Mouse (Mus musculus): Measurements from ENCODE around the gene Sec61a1. TPM values are rescaled to one million over a fixed set of nuclear protein-coding genes. Genes with fewer than 3 reads are reported as not detected.

The Sec61a1 gene
- polyA plus RNA-seq, 1 experiment from 2014 or later = 169 TPM

DNA sequence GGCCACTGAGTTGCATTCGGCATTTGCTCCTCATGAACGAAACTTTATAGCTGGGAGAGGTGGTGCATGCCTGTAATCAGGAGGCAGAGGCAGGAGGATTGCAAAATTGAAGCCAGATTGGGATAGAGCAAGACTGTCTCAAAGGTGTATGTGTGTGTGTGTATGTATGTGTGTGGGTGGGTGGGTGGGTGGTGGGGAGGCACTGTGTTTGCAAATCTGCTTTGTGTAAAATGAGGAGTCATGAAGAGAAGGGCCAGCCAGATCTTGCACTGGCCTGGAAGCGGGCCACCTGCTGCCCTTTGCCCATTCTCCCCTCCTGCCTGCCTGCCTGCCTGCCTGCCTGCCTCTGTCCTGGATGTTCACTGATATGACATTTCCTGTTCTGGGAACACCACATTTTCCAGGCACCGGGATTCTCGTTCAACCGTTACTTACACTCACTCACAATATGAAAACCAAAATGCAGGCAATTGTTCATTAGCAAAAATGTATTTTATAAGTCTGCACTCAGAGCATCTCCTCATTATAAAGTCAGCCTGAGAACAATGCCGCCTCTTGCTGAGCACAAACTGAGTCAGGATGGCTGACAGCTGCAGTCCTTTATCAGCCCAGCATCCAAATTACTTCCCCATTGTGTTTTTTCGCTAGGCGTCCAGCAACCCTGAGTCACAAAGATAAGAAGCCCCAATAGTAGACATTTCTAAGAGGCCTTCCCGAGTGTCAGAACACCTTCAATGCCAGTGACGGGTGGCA is 26.1 kb upstream of the Sec61a1 start:
- H3K9ac ChIP-seq = no peak overlapping the region

DNA sequence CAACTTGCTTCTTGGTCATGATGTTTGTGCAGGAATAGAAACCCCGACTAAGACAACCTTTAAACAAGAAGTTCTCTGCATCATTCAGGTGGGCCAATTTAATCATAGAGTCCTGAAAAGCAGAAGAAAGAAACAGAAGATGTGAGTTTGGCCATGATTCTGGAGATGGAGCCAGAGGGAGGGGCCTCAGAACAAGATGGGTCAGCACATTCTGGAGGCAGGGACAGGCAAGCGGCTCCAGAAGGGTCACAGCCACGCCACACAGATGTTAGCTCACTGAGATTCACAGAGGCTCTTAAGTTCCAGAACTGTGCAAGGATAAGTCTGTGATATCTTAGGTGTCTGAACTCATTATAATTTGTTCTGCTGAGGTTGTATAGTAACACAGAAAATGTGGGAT is 25.5 kb upstream of the Sec61a1 start:
- Histone ChIP-seq H3K27ac (peak overlapping the region; percentile 67; the same call in 1 of the 2 replicates), H3K4me2 (no peak overlapping the region), H3K36me3 (replicated peaks) (no peaks in the 10 kb centered on the region), H3K4me1 (peaks cover 11% of the 10 kb centered on the region), H3K9me3 (no peaks in the 10 kb centered on the region), H3K9ac (no peak overlapping the region), H3K27me3 (replicated peaks) (no peaks in the 10 kb centered on the region), H3K4me3 (no peak overlapping the region)
- WGBS = 88% methylated on average over 3 of the region's 3 CpGs
- ATAC-seq (replicated peaks) = no peak

More for the DNA sequence above, 26.1 kb upstream of the Sec61a1 start:
- no peak overlapping the region for H3K4me2 ChIP-seq
- H3K4me1 ChIP-seq = peaks cover 13% of the 10 kb centered on the region
- no peaks in the 10 kb centered on the region for H3K36me3 ChIP-seq (replicated peaks)
- ATAC-seq (replicated peaks) = 0 out of 2 replicates have a peak, but pooled peaks have one; percentile 15
- H3K27me3 ChIP-seq (replicated peaks) = no peaks in the 10 kb centered on the region
- 25% methylated on average over 11 of the region's 11 CpGs for WGBS
- no peak overlapping the region for H3K4me3 ChIP-seq
- H3K9me3 ChIP-seq = no peaks in the 10 kb centered on the region
- H3K27ac ChIP-seq = peak overlapping the region; percentile 67

DNA sequence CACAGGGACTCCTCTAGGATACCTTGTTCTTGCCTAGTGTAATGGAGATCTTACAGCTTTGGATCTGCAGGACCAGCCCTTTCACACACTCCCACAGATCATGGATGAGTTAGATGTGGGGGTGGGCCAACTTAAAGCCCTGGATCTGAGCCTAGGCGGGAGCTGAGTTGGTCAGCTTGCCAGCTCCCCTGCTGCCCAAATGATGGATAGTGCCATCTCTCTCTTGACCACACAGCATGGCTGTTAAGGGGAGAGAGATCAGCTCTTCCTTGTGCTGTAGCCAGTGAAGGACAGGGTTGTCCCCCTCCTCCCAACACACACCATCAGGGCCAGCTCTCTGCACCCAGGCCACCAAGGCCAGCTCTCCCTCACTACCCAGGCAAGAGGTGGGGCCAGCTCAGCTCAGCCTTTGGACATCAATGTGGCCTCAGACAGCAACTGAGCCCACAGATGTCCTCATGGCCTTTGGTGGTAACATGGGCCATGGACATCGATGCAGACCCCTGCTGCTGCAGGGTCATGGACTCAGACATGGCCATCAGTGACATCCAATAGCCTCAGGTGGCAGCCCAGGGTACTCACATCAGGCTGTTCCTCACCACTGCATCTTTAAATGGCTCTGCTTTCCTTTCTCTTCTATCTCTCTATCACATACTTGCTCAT is 21.5 kb upstream of the Sec61a1 start:
- Histone ChIP-seq H3K4me2 (no peak overlapping the region), H3K27ac (no peak overlapping the region), H3K4me3 (no peak overlapping the region), H3K36me3 (replicated peaks) (no peaks in the 10 kb centered on the region), H3K4me1 (peaks cover 6% of the 10 kb centered on the region), H3K9ac (no peak overlapping the region), H3K9me3 (no peaks in the 10 kb centered on the region), H3K27me3 (replicated peaks) (no peaks in the 10 kb centered on the region)
- 90% methylated on average over 2 of the region's 2 CpGs for WGBS
- no peak for ATAC-seq (replicated peaks)

DNA sequence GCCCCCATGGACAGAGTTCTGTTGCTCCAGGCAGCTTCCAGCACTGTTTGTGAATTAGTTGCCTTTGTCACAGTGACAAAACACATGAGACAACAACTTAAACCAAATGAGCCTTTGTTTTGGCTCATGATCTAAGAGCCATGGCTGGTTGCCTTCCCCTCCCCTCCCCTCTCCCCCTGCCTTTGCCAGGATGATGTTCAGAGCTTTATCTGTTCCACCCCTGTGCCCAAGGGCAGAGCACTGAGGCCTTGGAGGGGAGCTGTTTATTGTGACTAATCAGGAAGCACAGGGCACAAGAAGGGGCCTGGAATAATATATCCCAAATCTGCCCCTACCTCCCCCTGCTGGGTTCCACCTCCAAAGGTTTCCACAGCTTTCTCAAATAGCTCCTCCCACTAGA is 11.6 kb upstream of the Sec61a1 start:
- H3K9ac ChIP-seq = no peak overlapping the region
- H3K9me3 ChIP-seq = no peaks in the 10 kb centered on the region
- no peak for ATAC-seq (replicated peaks)
- no peak overlapping the region for H3K4me3 ChIP-seq
- H3K4me2 ChIP-seq = no peak overlapping the region
- no peaks in the 10 kb centered on the region for H3K27me3 ChIP-seq (replicated peaks)
- H3K36me3 ChIP-seq (replicated peaks) = no peaks in the 10 kb centered on the region
- no peak overlapping the region for H3K27ac ChIP-seq
- H3K4me1 ChIP-seq = no peaks in the 10 kb centered on the region

DNA sequence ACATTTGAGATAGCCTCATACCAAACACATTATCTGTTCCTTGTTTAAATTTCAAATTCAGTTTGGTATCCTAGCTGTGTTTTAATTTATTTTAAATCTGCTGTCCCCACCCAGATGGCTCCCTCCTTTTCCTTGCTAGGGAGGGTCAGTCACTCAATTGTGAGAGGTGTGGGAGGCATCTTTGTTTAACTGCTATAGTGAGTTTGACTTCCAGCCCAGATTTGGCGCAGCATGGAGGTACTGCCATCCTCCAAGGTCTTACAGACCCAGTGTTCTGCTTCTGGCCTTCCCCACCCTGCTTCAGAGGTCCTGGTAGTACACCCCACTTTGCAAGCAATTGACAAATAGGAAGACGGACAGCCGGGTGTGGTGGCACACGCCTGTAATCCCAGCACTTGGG is 5.4 kb upstream of the Sec61a1 start:
- Histone ChIP-seq H3K4me3 (no peak overlapping the region), H3K9me3 (no peaks in the 10 kb centered on the region), H3K27ac (no peak overlapping the region), H3K4me2 (no peak overlapping the region), H3K9ac (no peak overlapping the region), H3K4me1 (peaks cover 9% of the 10 kb centered on the region), H3K36me3 (replicated peaks) (no peaks in the 10 kb centered on the region), H3K27me3 (replicated peaks) (no peaks in the 10 kb centered on the region)
- ATAC-seq (replicated peaks) = no peak
- WGBS = 88% methylated on average over 4 of the region's 4 CpGs

DNA sequence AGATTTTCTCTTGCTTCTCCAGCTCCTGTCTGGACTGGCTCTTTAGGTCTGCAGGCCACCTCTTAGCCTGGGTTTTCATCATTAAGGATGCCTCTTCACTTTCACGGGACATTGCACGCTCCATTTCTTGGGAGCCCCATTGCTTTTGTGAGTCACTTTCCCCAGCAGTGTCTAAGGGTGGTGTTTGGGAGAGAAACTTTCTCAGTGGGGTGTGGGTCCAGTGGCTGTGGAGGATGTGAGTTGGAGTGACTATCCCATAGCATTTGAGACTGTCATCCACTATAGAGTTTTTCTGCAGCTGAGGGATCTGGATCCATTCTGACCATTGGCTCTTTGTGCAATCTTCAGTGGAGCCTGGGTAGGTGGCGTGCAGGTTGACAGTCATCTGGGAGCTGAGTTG is 4.7 kb upstream of the Sec61a1 start:
- H3K4me3 ChIP-seq = no peak overlapping the region
- H3K27me3 ChIP-seq (replicated peaks) = no peaks in the 10 kb centered on the region
- WGBS = 92% methylated on average over 3 of the region's 3 CpGs
- H3K4me1 ChIP-seq = peaks cover 9% of the 10 kb centered on the region
- H3K9me3 ChIP-seq = no peaks in the 10 kb centered on the region
- no peak for ATAC-seq (replicated peaks)
- no peaks in the 10 kb centered on the region for H3K36me3 ChIP-seq (replicated peaks)
- no peak overlapping the region for H3K4me2 ChIP-seq
- H3K9ac ChIP-seq = no peak overlapping the region
- no peak overlapping the region for H3K27ac ChIP-seq

DNA sequence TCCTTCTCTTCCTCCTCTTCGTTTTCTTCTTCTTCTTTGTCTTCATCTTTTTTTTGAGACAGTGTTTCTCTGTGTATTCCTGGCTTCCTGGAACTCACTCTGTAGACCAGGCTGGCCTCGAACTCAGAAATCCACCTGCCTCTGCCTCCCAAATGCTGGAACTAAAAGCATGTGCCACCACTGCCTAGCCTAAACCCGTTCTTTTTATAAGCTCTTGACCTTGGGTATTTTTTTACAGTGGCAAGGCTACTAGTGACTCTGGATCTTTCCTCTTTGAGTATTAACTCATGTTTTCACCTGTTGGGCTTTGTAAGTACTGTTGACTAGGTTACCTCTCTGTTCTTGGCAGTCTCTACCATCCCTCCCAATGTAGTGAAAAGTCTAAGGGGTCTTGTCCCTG is 4.3 kb upstream of the Sec61a1 start:
- no peak overlapping the region for H3K4me3 ChIP-seq
- H3K27me3 ChIP-seq (replicated peaks) = no peaks in the 10 kb centered on the region
- H3K4me2 ChIP-seq = no peak overlapping the region
- ATAC-seq (replicated peaks) = no peak
- H3K36me3 ChIP-seq (replicated peaks) = no peaks in the 10 kb centered on the region
- no peak overlapping the region for H3K9ac ChIP-seq
- no peak overlapping the region for H3K27ac ChIP-seq
- 84% methylated on average over 3 of the region's 3 CpGs for WGBS
- no peaks in the 10 kb centered on the region for H3K9me3 ChIP-seq
- peaks cover 10% of the 10 kb centered on the region for H3K4me1 ChIP-seq

DNA sequence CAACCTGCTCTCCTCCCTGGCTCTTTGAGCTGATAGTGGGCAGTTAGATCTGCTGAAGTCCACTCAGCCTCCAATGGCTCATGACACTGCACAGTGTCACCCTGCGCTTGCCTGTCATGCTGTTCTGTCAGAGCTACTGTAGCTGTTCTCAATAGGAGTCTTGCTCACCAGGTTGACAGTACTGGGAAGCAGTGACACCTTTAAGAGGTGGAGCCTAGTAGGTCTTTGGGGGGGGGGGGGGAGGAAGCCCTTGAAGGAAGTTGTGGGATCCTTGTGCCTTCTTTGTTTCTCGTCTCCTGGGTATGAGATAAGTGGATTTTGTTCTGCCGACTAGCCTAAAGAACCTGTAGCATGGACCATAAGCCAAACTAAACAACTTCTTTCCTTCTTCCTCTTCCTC is 3.9 kb upstream of the Sec61a1 start:
- no peak for ATAC-seq (replicated peaks)
- H3K36me3 ChIP-seq (replicated peaks) = no peaks in the 10 kb centered on the region
- no peaks in the 10 kb centered on the region for H3K27me3 ChIP-seq (replicated peaks)
- no peak overlapping the region for H3K9ac ChIP-seq
- WGBS = 74% methylated on average over 3 of the region's 3 CpGs
- no peak overlapping the region for H3K27ac ChIP-seq
- peaks cover 15% of the 10 kb centered on the region for H3K4me1 ChIP-seq
- no peak overlapping the region for H3K4me2 ChIP-seq
- H3K9me3 ChIP-seq = no peaks in the 10 kb centered on the region
- no peak overlapping the region for H3K4me3 ChIP-seq

DNA sequence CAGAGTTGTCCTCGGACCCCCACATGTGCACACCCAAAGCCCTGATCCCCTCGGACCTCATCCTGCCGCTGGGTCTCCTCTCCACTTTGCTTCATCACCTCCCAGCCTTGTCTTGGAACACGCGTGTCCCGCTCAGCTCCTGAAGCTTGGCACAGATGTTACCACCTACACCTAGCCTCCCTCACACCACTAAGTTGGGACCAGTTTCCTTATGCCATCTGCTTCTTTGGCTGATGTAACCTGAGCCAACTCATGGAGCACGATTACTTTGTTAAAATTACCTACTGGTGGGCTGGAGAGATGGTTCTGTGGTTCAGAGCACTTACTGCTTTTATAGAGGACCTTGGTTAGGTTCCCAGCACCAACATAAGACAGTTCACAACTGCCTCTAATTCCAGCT is 3.1 kb upstream of the Sec61a1 start:
- peaks cover 22% of the 10 kb centered on the region for H3K4me1 ChIP-seq
- no peaks in the 10 kb centered on the region for H3K27me3 ChIP-seq (replicated peaks)
- no peak overlapping the region for H3K27ac ChIP-seq
- H3K36me3 ChIP-seq (replicated peaks) = no peaks in the 10 kb centered on the region
- H3K9me3 ChIP-seq = no peaks in the 10 kb centered on the region
- H3K4me3 ChIP-seq = no peak overlapping the region
- no peak for ATAC-seq (replicated peaks)
- H3K4me2 ChIP-seq = no peak overlapping the region
- H3K9ac ChIP-seq = no peak overlapping the region
- WGBS = 86% methylated on average over 7 of the region's 7 CpGs

DNA sequence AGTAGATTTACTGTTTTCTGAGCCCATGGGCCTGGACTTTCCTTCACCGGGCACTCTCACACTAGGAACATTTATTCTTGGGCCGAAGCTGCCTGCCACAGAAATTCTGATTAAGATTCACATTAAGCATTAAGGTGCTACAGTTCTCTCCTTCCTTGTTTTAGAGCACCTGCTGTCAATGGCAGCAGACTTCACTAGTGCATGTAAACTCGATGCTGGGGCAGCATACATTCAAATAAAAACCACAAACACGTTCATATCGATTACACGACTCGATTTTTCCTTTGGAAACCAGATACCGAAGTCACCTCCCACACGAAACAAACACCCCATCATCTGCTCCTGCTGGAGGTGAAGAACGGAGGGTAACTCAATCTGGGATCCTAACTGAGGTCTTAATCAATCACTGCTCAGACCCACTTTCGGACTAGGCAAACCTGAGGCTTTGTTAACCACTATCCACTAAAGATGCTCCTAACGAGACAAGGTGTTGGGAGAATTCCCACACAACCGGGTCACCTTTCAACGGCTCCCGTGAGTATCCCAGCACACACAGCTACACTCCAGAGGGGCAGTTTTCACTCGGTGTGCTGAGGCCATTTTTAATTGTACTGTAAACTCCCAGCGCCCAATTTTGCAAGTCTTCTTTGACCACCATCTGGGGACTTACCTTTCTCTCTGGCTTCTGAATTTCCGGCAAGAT is 853 bp downstream of the Sec61a1 start:
- peak overlapping the region; percentile 71 for H3K9ac ChIP-seq
- no peaks in the 10 kb centered on the region for H3K27me3 ChIP-seq (replicated peaks)
- WGBS = 16% methylated on average over 18 of the region's 18 CpGs
- ATAC-seq (replicated peaks) = no peak
- H3K4me2 ChIP-seq = peak overlapping the region; percentile 73
- peaks cover 16% of the 10 kb centered on the region for H3K36me3 ChIP-seq (replicated peaks)
- H3K9me3 ChIP-seq = no peaks in the 10 kb centered on the region
- peaks cover 26% of the 10 kb centered on the region for H3K4me1 ChIP-seq
- H3K4me3 ChIP-seq = peak overlapping the region; percentile 73
- H3K27ac ChIP-seq = peak overlapping the region; percentile 91; the same call in 1 of the 2 replicates

DNA sequence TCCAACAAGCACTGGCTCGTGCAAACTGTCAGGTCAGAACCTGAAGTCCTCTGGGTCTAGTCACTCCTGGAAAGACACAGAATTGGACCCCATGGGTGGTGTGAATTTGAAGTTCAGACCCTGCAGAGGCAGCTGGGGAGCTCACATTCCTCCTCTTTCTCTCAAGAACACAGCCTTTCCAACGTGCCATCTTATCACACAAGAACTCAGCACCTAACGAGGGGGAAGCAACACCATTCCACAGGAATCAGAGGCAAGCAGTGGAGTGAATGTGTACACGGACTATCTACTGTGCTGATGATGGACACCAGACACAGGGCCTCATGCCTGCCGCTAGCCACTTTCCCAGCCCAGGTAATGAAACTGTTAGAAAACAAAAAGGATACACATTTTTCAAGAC is 2.0 kb downstream of the Sec61a1 start:
- Histone ChIP-seq H3K9me3 (no peaks in the 10 kb centered on the region), H3K4me3 (no peak overlapping the region), H3K4me2 (peak overlapping the region; percentile 73; the same call in 1 of the 2 replicates), H3K36me3 (replicated peaks) (peaks cover 28% of the 10 kb centered on the region), H3K4me1 (peaks cover 26% of the 10 kb centered on the region), H3K9ac (no peak overlapping the region), H3K27ac (no peak overlapping the region), H3K27me3 (replicated peaks) (no peaks in the 10 kb centered on the region)
- no peak for ATAC-seq (replicated peaks)
- 77% methylated on average over 5 of the region's 5 CpGs for WGBS

DNA sequence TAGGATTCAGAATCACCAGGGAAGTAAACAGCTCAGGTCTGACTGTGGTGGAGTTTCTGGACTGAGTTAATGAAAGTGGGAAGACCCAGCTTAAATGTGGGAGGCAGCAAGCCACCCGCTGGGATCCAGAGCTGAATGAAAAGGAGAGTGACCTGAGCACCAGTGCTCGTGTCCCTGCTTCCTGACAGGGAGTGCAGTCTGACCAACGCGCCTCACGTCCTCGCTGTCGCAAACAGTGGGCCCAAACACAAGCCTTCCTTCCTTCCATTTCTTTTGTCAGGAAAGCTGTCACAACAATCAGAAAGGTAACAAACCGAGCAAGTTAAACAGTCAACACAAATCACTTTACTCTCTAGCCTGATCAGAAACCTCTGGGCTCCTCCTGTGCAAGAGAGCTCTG is 2.7 kb downstream of the Sec61a1 start:
- Histone ChIP-seq H3K9me3 (no peaks in the 10 kb centered on the region), H3K4me3 (no peak overlapping the region), H3K36me3 (replicated peaks) (peaks cover 35% of the 10 kb centered on the region), H3K9ac (no peak overlapping the region), H3K27ac (no peak overlapping the region), H3K27me3 (replicated peaks) (no peaks in the 10 kb centered on the region), H3K4me2 (no peak overlapping the region), H3K4me1 (peaks cover 26% of the 10 kb centered on the region)
- 85% methylated on average over 8 of the region's 8 CpGs for WGBS
- ATAC-seq (replicated peaks) = no peak
